Mouse (Mus musculus): ENCODE measurements around the gene Arrdc2. TPM values are rescaled to one million over a fixed set of nuclear protein-coding genes. Genes with fewer than 3 reads are reported as not detected.
"Not testable (repeated sequence)": the region's sequence is repeated elsewhere in the genome, so short reads cannot be mapped to it uniquely, and the experiment has no call there.

The Arrdc2 gene
- polyA plus RNA-seq, 1 experiment: 49.9 TPM

GRCm38 (mm10) chr8:70827796-70828195, 11.7 kb downstream of the Arrdc2 start:
- no peak overlapping the region for H3K4me3 ChIP-seq (ENCODE audit: low read depth, low read length)
- no peak overlapping the region for H3K27ac ChIP-seq (ENCODE audit: insufficient read depth, low read depth, low read length)
- H3K36me3 ChIP-seq (ENCODE audit: control insufficient read depth, insufficient read depth, low read length): no peaks in the 10 kb centered on the region
- no peak for TF ChIP-seq CTCF (IDR thresholded peaks at IDR 0.05; ENCODE audit: extremely low read depth, insufficient read length, insufficient replicate concordance, low read depth, low read length)
- no peak for TF ChIP-seq POLR2A (IDR thresholded peaks at IDR 0.05; ENCODE audit: low read depth, low read length)
- WGBS: 68% methylated on average over 1 of the region's 1 CpGs
- H3K4me1 ChIP-seq (ENCODE audit: control insufficient read depth, insufficient read depth, insufficient read length, low read length): no peaks in the 10 kb centered on the region
- H3K27me3 ChIP-seq (ENCODE audit: control insufficient read depth, insufficient read depth, low read length): no peaks in the 10 kb centered on the region

GRCm38 (mm10) chr8:70827010-70827409, 12.5 kb downstream of the Arrdc2 start:
- no peaks in the 10 kb centered on the region for H3K36me3 ChIP-seq (ENCODE audit: control insufficient read depth, insufficient read depth, low read length)
- peak; percentile 31; the same call in 1 of the 2 replicates for TF ChIP-seq CTCF (IDR thresholded peaks at IDR 0.05; ENCODE audit: extremely low read depth, insufficient read length, insufficient replicate concordance, low read depth, low read length)
- no peak for TF ChIP-seq POLR2A (IDR thresholded peaks at IDR 0.05; ENCODE audit: low read depth, low read length)
- no peaks in the 10 kb centered on the region for H3K27me3 ChIP-seq (ENCODE audit: control insufficient read depth, insufficient read depth, low read length)
- 96% methylated on average over 2 of the region's 2 CpGs for WGBS
- no peak overlapping the region for H3K27ac ChIP-seq (ENCODE audit: insufficient read depth, low read depth, low read length)
- H3K4me3 ChIP-seq (ENCODE audit: low read depth, low read length): no peak overlapping the region
- H3K4me1 ChIP-seq (ENCODE audit: control insufficient read depth, insufficient read depth, insufficient read length, low read length): no peaks in the 10 kb centered on the region

GRCm38 (mm10) chr8:70825816-70826215, 13.7 kb downstream of the Arrdc2 start:
- TF ChIP-seq POLR2A (IDR thresholded peaks at IDR 0.05; ENCODE audit: low read depth, low read length) (no peak), CTCF (IDR thresholded peaks at IDR 0.05; ENCODE audit: extremely low read depth, insufficient read length, insufficient replicate concordance, low read depth, low read length) (no peak)
- 67% methylated on average over 8 of the region's 8 CpGs for WGBS
- H3K4me3 ChIP-seq (ENCODE audit: low read depth, low read length): no peak overlapping the region
- no peaks in the 10 kb centered on the region for H3K27me3 ChIP-seq (ENCODE audit: control insufficient read depth, insufficient read depth, low read length)
- H3K27ac ChIP-seq (ENCODE audit: insufficient read depth, low read depth, low read length): no peak overlapping the region
- H3K4me1 ChIP-seq (ENCODE audit: control insufficient read depth, insufficient read depth, insufficient read length, low read length): no peaks in the 10 kb centered on the region
- H3K36me3 ChIP-seq (ENCODE audit: control insufficient read depth, insufficient read depth, low read length): no peaks in the 10 kb centered on the region

GRCm38 (mm10) chr8:70823802-70824201, 15.7 kb downstream of the Arrdc2 start:
- WGBS: 87% methylated on average over 7 of the region's 7 CpGs
- H3K4me1 ChIP-seq (ENCODE audit: control insufficient read depth, insufficient read depth, insufficient read length, low read length): peaks cover 7% of the 10 kb centered on the region; the same call in 1 of the 2 replicates
- TF ChIP-seq POLR2A (IDR thresholded peaks at IDR 0.05; ENCODE audit: low read depth, low read length): no peak
- no peak for TF ChIP-seq CTCF (IDR thresholded peaks at IDR 0.05; ENCODE audit: extremely low read depth, insufficient read length, insufficient replicate concordance, low read depth, low read length)
- no peaks in the 10 kb centered on the region for H3K36me3 ChIP-seq (ENCODE audit: control insufficient read depth, insufficient read depth, low read length)
- no peaks in the 10 kb centered on the region for H3K27me3 ChIP-seq (ENCODE audit: control insufficient read depth, insufficient read depth, low read length)
- no peak overlapping the region for H3K4me3 ChIP-seq (ENCODE audit: low read depth, low read length)
- H3K27ac ChIP-seq (ENCODE audit: insufficient read depth, low read depth, low read length): no peak overlapping the region

- H3K27ac ChIP-seq (ENCODE audit: insufficient read depth, low read depth, low read length): not testable (repeated sequence)
- 84% methylated on average over 3 of the region's 3 CpGs for WGBS
Measured at GRCm38 (mm10) chr8:70822594-70822993, 16.9 kb downstream of the Arrdc2 start.

GRCm38 (mm10) chr8:70821992-70822391, 17.5 kb downstream of the Arrdc2 start:
- H3K4me3 ChIP-seq (ENCODE audit: low read depth, low read length): no peak overlapping the region
- 52% methylated on average over 11 of the region's 11 CpGs for WGBS

More at GRCm38 (mm10) chr8:70822594-70822993, 16.9 kb downstream of the Arrdc2 start:
- not testable (repeated sequence) for H3K36me3 ChIP-seq (ENCODE audit: control insufficient read depth, insufficient read depth, low read length); H3K27me3 ChIP-seq (ENCODE audit: control insufficient read depth, insufficient read depth, low read length); H3K4me1 ChIP-seq (ENCODE audit: control insufficient read depth, insufficient read depth, insufficient read length, low read length); H3K4me3 ChIP-seq (ENCODE audit: low read depth, low read length)

GRCm38 (mm10) chr8:70821399-70821962, 18.0 kb downstream of the Arrdc2 start:
- H3K36me3 ChIP-seq (ENCODE audit: control insufficient read depth, insufficient read depth, low read length): no peaks in the 10 kb centered on the region
- H3K4me3 ChIP-seq (ENCODE audit: low read depth, low read length): no peak overlapping the region
- no peaks in the 10 kb centered on the region for H3K27me3 ChIP-seq (ENCODE audit: control insufficient read depth, insufficient read depth, low read length)
- WGBS: 14% methylated on average over 30 of the region's 30 CpGs
- no peak overlapping the region for H3K27ac ChIP-seq (ENCODE audit: insufficient read depth, low read depth, low read length)
- TF ChIP-seq POLR2A (IDR thresholded peaks at IDR 0.05; ENCODE audit: low read depth, low read length) (no peak), CTCF (IDR thresholded peaks at IDR 0.05; ENCODE audit: extremely low read depth, insufficient read length, insufficient replicate concordance, low read depth, low read length) (peak; percentile 90)
- H3K4me1 ChIP-seq (ENCODE audit: control insufficient read depth, insufficient read depth, insufficient read length, low read length): peaks cover 15% of the 10 kb centered on the region

More at GRCm38 (mm10) chr8:70821992-70822391, 17.5 kb downstream of the Arrdc2 start:
- Histone ChIP-seq H3K4me1 (ENCODE audit: control insufficient read depth, insufficient read depth, insufficient read length, low read length) (peaks cover 10% of the 10 kb centered on the region), H3K36me3 (ENCODE audit: control insufficient read depth, insufficient read depth, low read length) (no peaks in the 10 kb centered on the region), H3K27ac (ENCODE audit: insufficient read depth, low read depth, low read length) (no peak overlapping the region), H3K27me3 (ENCODE audit: control insufficient read depth, insufficient read depth, low read length) (no peaks in the 10 kb centered on the region)
- TF ChIP-seq POLR2A (IDR thresholded peaks at IDR 0.05; ENCODE audit: low read depth, low read length) (no peak), CTCF (IDR thresholded peaks at IDR 0.05; ENCODE audit: extremely low read depth, insufficient read length, insufficient replicate concordance, low read depth, low read length) (no peak)
